Mouse (Mus musculus) T-helper 17 cell (primary cell): ENCODE data around the gene Ankrd44.

ENCODE experiments used
- in situ Hi-C, 2 experiments: fragments of 300-600 bp; cut with MboI, MseI; formaldehyde crosslinking; loops; 1 replicate in 1 of 2; 2 replicates in 1 of 2; pipeline ENCODE4 v1.15.1; 2025; ENCODE audit warnings: high pct_unique_total_duplicates in 2 of 2

Ankrd44 gene

GRCm38 (mm10) chr1:54898656-54899084, 27.5 kb downstream of the Ankrd44 start:
- in situ Hi-C loops, result no loop called here

- in situ Hi-C loops, result no loop called here
Observed at GRCm38 (mm10) chr1:54897726-54898125, 28.5 kb downstream of the Ankrd44 start.

GRCm38 (mm10) chr1:54896109-54897085, 29.8 kb downstream of the Ankrd44 start:
- in situ Hi-C loops, result no loop called here

GRCm38 (mm10) chr1:54888449-54888848, 37.7 kb downstream of the Ankrd44 start:
- in situ Hi-C loops, result no loop called here

GRCm38 (mm10) chr1:54887873-54888272, 38.3 kb downstream of the Ankrd44 start:
- in situ Hi-C loops, result no loop called here

GRCm38 (mm10) chr1:54882856-54883467, 43.2 kb downstream of the Ankrd44 start:
- in situ Hi-C loops, result no loop called here

GRCm38 (mm10) chr1:54881523-54881922, 44.7 kb downstream of the Ankrd44 start:
- in situ Hi-C loops, result no loop called here

- in situ Hi-C loops, result no loop called here
Observed at GRCm38 (mm10) chr1:54877423-54878073, 48.6 kb downstream of the Ankrd44 start.

GRCm38 (mm10) chr1:54877014-54877413, 49.2 kb downstream of the Ankrd44 start:
- in situ Hi-C loops, result no loop called here

- in situ Hi-C loops, result no loop called here
Observed at GRCm38 (mm10) chr1:54874094-54874493, 52.1 kb downstream of the Ankrd44 start.

- in situ Hi-C loops, result no loop called here
Observed at GRCm38 (mm10) chr1:54872857-54873616, 53.1 kb downstream of the Ankrd44 start.

- in situ Hi-C loops, result no loop called here
Observed at GRCm38 (mm10) chr1:54871321-54871720, 54.9 kb downstream of the Ankrd44 start.

GRCm38 (mm10) chr1:54870634-54871033, 55.6 kb downstream of the Ankrd44 start:
- in situ Hi-C loops, result no loop called here

GRCm38 (mm10) chr1:54867226-54867625, 59.0 kb downstream of the Ankrd44 start:
- in situ Hi-C loops, result loop anchor here (5.0 kb wide), 3 partner anchors 35 to 60 kb away; partner anchors contain the start of gene Ankrd44 (in 2 of the 2)

GRCm38 (mm10) chr1:54866131-54866530, 60.1 kb downstream of the Ankrd44 start:
- in situ Hi-C loops, result loop anchor here (5.0 kb wide), 3 partner anchors 34 to 61 kb away; partner anchors contain the start of gene Ankrd44 (in 2 of the 2)

GRCm38 (mm10) chr1:54864928-54865652, 61.1 kb downstream of the Ankrd44 start:
- in situ Hi-C loops, result loop anchor here (5.0 kb wide), 3 partner anchors 33 to 62 kb away; partner anchors contain the start of gene Ankrd44 (in 2 of the 2)

GRCm38 (mm10) chr1:54860361-54860760, 65.8 kb downstream of the Ankrd44 start:
- in situ Hi-C loops, result no loop called here

- in situ Hi-C loops, result loop anchor here in 1 of 2 experiments (10.0 kb wide), 1 partner anchor 1265 kb away; no protein-coding TSS in a partner anchor
Observed at GRCm38 (mm10) chr1:54859876-54860275, 66.3 kb downstream of the Ankrd44 start.

GRCm38 (mm10) chr1:54858898-54859297, 67.3 kb downstream of the Ankrd44 start:
- in situ Hi-C loops, result loop anchor here in 1 of 2 experiments (10.0 kb wide), 1 partner anchor 1264 kb away; no protein-coding TSS in a partner anchor

- in situ Hi-C loops, result loop anchor here in 1 of 2 experiments (10.0 kb wide), 1 partner anchor 1262 kb away; no protein-coding TSS in a partner anchor
Observed at GRCm38 (mm10) chr1:54856502-54856901, 69.7 kb downstream of the Ankrd44 start.
